Mouse (Mus musculus): Measurements from ENCODE around the gene Trub1. TPM values are rescaled to one million over a fixed set of nuclear protein-coding genes. Genes with fewer than 3 reads are reported as not detected.

The Trub1 gene
- polyA plus RNA-seq, 1 experiment from 2014 or later = 17.7 TPM

DNA sequence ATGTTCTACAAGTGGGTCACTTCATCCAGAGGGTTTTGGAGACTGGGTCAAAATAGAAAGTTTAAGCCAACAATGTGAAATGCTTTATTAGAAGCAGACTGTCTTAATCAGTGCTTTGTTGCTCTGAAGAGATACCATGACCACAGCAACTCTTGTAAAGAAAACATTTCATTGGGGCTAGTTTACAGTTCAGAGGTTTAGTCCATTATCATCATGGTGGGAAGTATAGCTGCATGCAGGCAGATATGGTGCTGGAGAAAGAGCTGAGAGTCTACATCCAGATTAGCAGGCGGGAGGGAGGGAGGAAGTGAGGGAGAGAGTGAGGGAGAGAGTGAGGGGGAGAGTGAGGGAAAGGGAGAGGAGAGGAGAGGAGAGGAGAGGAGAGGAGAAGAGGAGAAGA, 1.9 kb upstream of the Trub1 start:
- Histone ChIP-seq H3K9me3 (no peaks in the 10 kb centered on the region), H3K4me1 (peaks cover 14% of the 10 kb centered on the region), H3K27me3 (replicated peaks) (no peaks in the 10 kb centered on the region), H3K9ac (no peak overlapping the region), H3K27ac (no peak overlapping the region), H3K4me2 (replicated peaks) (no peak overlapping the region), H3K36me3 (no peaks in the 10 kb centered on the region), H3K4me3 (no peak overlapping the region)
- 64% methylated on average over 1 of the region's 1 CpGs for WGBS
- ATAC-seq (ENCODE audit: low FRiP score, low read depth) = no peak

DNA sequence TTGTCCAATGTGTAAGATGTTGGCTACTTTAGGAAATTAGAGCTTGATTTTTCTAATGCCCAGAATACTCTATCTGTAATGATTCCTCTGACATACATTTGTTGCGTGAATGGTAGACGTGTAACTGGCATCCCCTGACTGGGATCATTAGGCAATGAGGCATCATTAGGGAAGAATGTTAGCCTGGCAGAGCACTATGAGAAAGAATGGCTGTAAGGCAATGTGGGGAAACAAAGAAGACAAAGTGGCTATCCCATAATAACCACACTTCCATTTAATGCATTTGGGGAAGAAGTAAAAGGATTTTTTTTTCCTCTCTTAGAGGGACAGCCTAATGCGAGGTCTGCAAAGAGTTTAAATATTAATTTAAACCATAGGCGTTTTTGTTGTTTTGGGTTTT, 950 bp upstream of the Trub1 start:
- H3K9ac ChIP-seq = no peak overlapping the region
- no peak overlapping the region for H3K4me2 ChIP-seq (replicated peaks)
- no peaks in the 10 kb centered on the region for H3K36me3 ChIP-seq
- no peak overlapping the region for H3K4me3 ChIP-seq
- no peaks in the 10 kb centered on the region for H3K27me3 ChIP-seq (replicated peaks)
- H3K4me1 ChIP-seq = peaks cover 14% of the 10 kb centered on the region
- no peak for ATAC-seq (ENCODE audit: low FRiP score, low read depth)
- no peaks in the 10 kb centered on the region for H3K9me3 ChIP-seq
- H3K27ac ChIP-seq = no peak overlapping the region
- WGBS = 71% methylated on average over 4 of the region's 4 CpGs

DNA sequence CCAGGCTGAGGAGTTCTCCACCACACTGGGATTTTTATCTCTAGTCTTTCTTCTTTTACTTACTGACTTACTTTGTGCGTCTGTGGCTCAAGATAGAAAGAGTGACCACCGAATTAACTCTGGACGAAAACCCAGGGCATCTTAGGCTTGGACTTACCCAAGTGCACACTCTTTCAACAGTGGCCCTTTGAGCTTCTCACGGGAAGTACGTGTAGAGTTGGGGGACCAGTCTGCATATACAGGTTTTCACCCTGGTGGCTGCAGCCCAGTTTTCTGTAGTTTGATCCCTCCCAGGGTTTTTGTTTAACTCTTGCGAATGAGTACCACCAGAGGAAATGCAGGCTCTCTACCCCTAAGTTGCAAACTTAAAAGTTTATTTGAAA, 497 bp downstream of the Trub1 start:
- peak overlapping the region; percentile 79 for H3K4me3 ChIP-seq
- no peak overlapping the region for H3K27ac ChIP-seq
- H3K9me3 ChIP-seq = no peaks in the 10 kb centered on the region
- WGBS = 11% methylated on average over 6 of the region's 6 CpGs
- ATAC-seq (ENCODE audit: low FRiP score, low read depth) = no peak
- 0 out of 2 replicates have a peak, but pooled peaks cover 1% of the 10 kb centered on the region for H3K36me3 ChIP-seq
- no peaks in the 10 kb centered on the region for H3K27me3 ChIP-seq (replicated peaks)
- H3K4me2 ChIP-seq (replicated peaks) = peak overlapping the region; percentile 71
- peaks cover 14% of the 10 kb centered on the region for H3K4me1 ChIP-seq
- H3K9ac ChIP-seq = peak overlapping the region; percentile 76

- Histone ChIP-seq H3K9ac (no peak overlapping the region), H3K9me3 (no peaks in the 10 kb centered on the region), H3K4me3 (no peak overlapping the region), H3K4me2 (replicated peaks) (no peak overlapping the region), H3K36me3 (peaks cover 3% of the 10 kb centered on the region; the same call in 1 of the 2 replicates), H3K27me3 (replicated peaks) (no peaks in the 10 kb centered on the region), H3K27ac (no peak overlapping the region), H3K4me1 (peaks cover 14% of the 10 kb centered on the region)
- 95% methylated on average over 25 of the region's 25 CpGs for WGBS
- ATAC-seq (ENCODE audit: low FRiP score, low read depth) = no peak
Measured at GRCm38 (mm10) chr19:57455286-57455960, 2.7 kb downstream of the Trub1 start.

DNA sequence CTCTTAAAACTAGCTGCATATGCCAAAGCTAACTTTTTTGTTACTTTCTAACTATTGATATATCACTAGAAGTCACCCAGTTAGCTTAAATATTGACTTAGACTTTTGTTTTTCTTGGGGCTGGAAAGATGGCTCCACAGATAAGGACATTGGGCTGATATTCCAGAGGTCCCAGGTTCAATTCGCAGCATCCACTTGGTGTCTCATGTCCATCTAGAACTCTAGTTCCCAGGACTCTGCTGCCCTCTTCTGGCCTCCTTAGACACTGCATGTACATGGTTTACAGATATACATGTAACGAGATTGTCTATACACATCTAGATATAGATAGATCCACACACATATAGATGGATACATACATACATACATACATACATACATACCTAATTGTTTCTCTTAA, 4.4 kb downstream of the Trub1 start:
- H3K4me2 ChIP-seq (replicated peaks) = no peak overlapping the region
- peaks cover 14% of the 10 kb centered on the region for H3K4me1 ChIP-seq
- no peak for ATAC-seq (ENCODE audit: low FRiP score, low read depth)
- H3K27me3 ChIP-seq (replicated peaks) = no peaks in the 10 kb centered on the region
- peaks cover 3% of the 10 kb centered on the region; the same call in 1 of the 2 replicates for H3K36me3 ChIP-seq
- H3K4me3 ChIP-seq = no peak overlapping the region
- H3K9ac ChIP-seq = no peak overlapping the region
- H3K9me3 ChIP-seq = no peaks in the 10 kb centered on the region
- H3K27ac ChIP-seq = no peak overlapping the region
- 82% methylated on average over 2 of the region's 2 CpGs for WGBS

GRCm38 (mm10) chr19:57463741-57464140, 11.0 kb downstream of the Trub1 start:
- no peak overlapping the region for H3K4me2 ChIP-seq (replicated peaks)
- ATAC-seq (ENCODE audit: low FRiP score, low read depth) = no peak
- H3K9me3 ChIP-seq = no peaks in the 10 kb centered on the region
- H3K27me3 ChIP-seq (replicated peaks) = no peaks in the 10 kb centered on the region
- no peaks in the 10 kb centered on the region for H3K4me1 ChIP-seq
- H3K27ac ChIP-seq = no peak overlapping the region
- H3K9ac ChIP-seq = no peak overlapping the region
- H3K36me3 ChIP-seq = peaks cover 3% of the 10 kb centered on the region
- 54% methylated on average over 8 of the region's 8 CpGs for WGBS
- H3K4me3 ChIP-seq = no peak overlapping the region

DNA sequence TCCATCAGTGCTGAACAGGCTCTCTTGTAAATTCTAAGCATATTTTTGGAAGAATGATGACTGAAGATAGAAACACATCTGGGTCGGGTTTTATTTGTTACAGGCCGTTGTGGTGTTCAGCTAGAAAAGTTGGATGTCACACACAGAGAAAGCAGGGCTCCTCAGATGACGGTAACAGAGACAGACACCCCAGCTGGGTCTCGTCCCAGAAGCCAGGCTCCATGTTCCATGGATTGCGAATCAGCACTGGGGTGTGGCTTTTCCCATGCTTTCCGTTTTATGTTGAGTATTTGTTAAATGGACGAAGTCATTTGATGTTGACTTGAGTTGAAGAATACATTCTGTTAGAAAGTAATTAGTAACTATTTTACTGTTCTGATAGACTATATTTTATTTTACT, 13.0 kb downstream of the Trub1 start:
- no peak overlapping the region for H3K4me3 ChIP-seq

GRCm38 (mm10) chr19:57471033-57471432, 18.3 kb downstream of the Trub1 start:
- H3K9me3 ChIP-seq = no peaks in the 10 kb centered on the region
- peaks cover 11% of the 10 kb centered on the region; the same call in 1 of the 2 replicates for H3K4me1 ChIP-seq
- H3K4me3 ChIP-seq = no peak overlapping the region
- no peak overlapping the region for H3K27ac ChIP-seq
- no peak overlapping the region for H3K9ac ChIP-seq
- H3K4me2 ChIP-seq (replicated peaks) = no peak overlapping the region
- no peaks in the 10 kb centered on the region for H3K27me3 ChIP-seq (replicated peaks)
- no peak for ATAC-seq (ENCODE audit: low FRiP score, low read depth)
- WGBS = 78% methylated on average over 12 of the region's 12 CpGs
- H3K36me3 ChIP-seq = peaks cover 7% of the 10 kb centered on the region

More for the DNA sequence above, 13.0 kb downstream of the Trub1 start:
- no peaks in the 10 kb centered on the region for H3K9me3 ChIP-seq
- no peak overlapping the region for H3K9ac ChIP-seq
- no peak for ATAC-seq (ENCODE audit: low FRiP score, low read depth)
- H3K36me3 ChIP-seq = peaks cover 7% of the 10 kb centered on the region
- no peaks in the 10 kb centered on the region for H3K27me3 ChIP-seq (replicated peaks)
- H3K4me2 ChIP-seq (replicated peaks) = no peak overlapping the region
- WGBS = 93% methylated on average over 7 of the region's 7 CpGs
- no peaks in the 10 kb centered on the region for H3K4me1 ChIP-seq
- H3K27ac ChIP-seq = no peak overlapping the region

GRCm38 (mm10) chr19:57472169-57472568, 19.5 kb downstream of the Trub1 start:
- H3K4me1 ChIP-seq = peaks cover 11% of the 10 kb centered on the region; the same call in 1 of the 2 replicates
- H3K9me3 ChIP-seq = no peaks in the 10 kb centered on the region
- H3K9ac ChIP-seq = no peak overlapping the region
- H3K4me2 ChIP-seq (replicated peaks) = no peak overlapping the region
- no peak for ATAC-seq (ENCODE audit: low FRiP score, low read depth)
- peaks cover 5% of the 10 kb centered on the region for H3K36me3 ChIP-seq
- H3K4me3 ChIP-seq = no peak overlapping the region
- no peak overlapping the region for H3K27ac ChIP-seq
- WGBS = 91% methylated on average over 15 of the region's 15 CpGs
- no peaks in the 10 kb centered on the region for H3K27me3 ChIP-seq (replicated peaks)

DNA sequence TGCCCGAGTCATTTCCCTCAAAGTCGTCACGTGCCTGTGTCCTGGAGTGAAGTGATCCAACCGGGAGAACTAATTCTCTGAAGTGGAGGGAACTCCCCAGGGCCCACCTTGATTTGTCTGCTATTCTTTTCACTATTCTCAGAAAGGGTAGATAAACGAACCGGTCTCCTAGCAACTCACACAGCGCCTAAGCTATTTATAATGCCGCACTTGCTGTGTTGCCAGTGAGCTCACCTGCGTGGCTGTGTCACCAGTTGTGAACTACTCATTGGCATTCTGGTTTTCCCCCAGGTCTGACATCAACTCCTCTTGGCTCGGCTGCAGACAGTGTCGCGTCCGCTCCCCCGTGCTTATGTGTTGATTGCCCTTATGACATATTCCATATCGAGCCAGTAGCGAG, 20.6 kb downstream of the Trub1 start:
- peaks cover 4% of the 10 kb centered on the region for H3K36me3 ChIP-seq
- 67% methylated on average over 16 of the region's 16 CpGs for WGBS
- H3K4me1 ChIP-seq = peaks cover 11% of the 10 kb centered on the region; the same call in 1 of the 2 replicates
- no peak overlapping the region for H3K9ac ChIP-seq
- ATAC-seq (ENCODE audit: low FRiP score, low read depth) = no peak
- H3K4me3 ChIP-seq = no peak overlapping the region
- no peak overlapping the region for H3K27ac ChIP-seq
- no peaks in the 10 kb centered on the region for H3K27me3 ChIP-seq (replicated peaks)
- no peak overlapping the region for H3K4me2 ChIP-seq (replicated peaks)
- no peaks in the 10 kb centered on the region for H3K9me3 ChIP-seq

- H3K27me3 ChIP-seq (replicated peaks) = no peaks in the 10 kb centered on the region
- no peak overlapping the region for H3K9ac ChIP-seq
- ATAC-seq (ENCODE audit: low FRiP score, low read depth) = no peak
- 86% methylated on average over 4 of the region's 4 CpGs for WGBS
- H3K27ac ChIP-seq = no peak overlapping the region
- H3K9me3 ChIP-seq = no peaks in the 10 kb centered on the region
- H3K4me2 ChIP-seq (replicated peaks) = no peak overlapping the region
- H3K36me3 ChIP-seq = no peaks in the 10 kb centered on the region; the same call in 1 of the 2 replicates
- H3K4me1 ChIP-seq = peaks cover 11% of the 10 kb centered on the region; the same call in 1 of the 2 replicates
- H3K4me3 ChIP-seq = no peak overlapping the region
Measured at GRCm38 (mm10) chr19:57475298-57475697, 22.6 kb downstream of the Trub1 start.

GRCm38 (mm10) chr19:57477310-57477709, 24.6 kb downstream of the Trub1 start:
- Histone ChIP-seq H3K4me3 (no peak overlapping the region), H3K36me3 (no peaks in the 10 kb centered on the region; the same call in 1 of the 2 replicates), H3K4me2 (replicated peaks) (no peak overlapping the region), H3K27me3 (replicated peaks) (no peaks in the 10 kb centered on the region), H3K9ac (no peak overlapping the region), H3K27ac (no peak overlapping the region), H3K4me1 (peaks cover 11% of the 10 kb centered on the region; the same call in 1 of the 2 replicates), H3K9me3 (no peaks in the 10 kb centered on the region)
- ATAC-seq (ENCODE audit: low FRiP score, low read depth) = no peak
- WGBS = 75% methylated on average over 8 of the region's 8 CpGs

- H3K9me3 ChIP-seq = no peaks in the 10 kb centered on the region
- WGBS = 88% methylated on average over 11 of the region's 11 CpGs
- H3K36me3 ChIP-seq = no peaks in the 10 kb centered on the region; the same call in 1 of the 2 replicates
- H3K27me3 ChIP-seq (replicated peaks) = no peaks in the 10 kb centered on the region
- no peak overlapping the region for H3K9ac ChIP-seq
- no peak for ATAC-seq (ENCODE audit: low FRiP score, low read depth)
- no peak overlapping the region for H3K27ac ChIP-seq
- no peak overlapping the region for H3K4me3 ChIP-seq
- no peak overlapping the region for H3K4me2 ChIP-seq (replicated peaks)
- peaks cover 9% of the 10 kb centered on the region; the same call in 1 of the 2 replicates for H3K4me1 ChIP-seq
Measured at GRCm38 (mm10) chr19:57478056-57478455, 25.3 kb downstream of the Trub1 start.

Measured in neural tube, embryonic 12.5 days (tissue).